Mouse (Mus musculus): Measurements from ENCODE around the gene Erg28.

GRCm38 (mm10) chr12:85859511-85860189 is 35.3 kb upstream of the Erg28 start:
- no peak for TF ChIP-seq CTCF (IDR thresholded peaks at IDR 0.05; ENCODE audit: low read depth)
- TF ChIP-seq EP300 (optimal IDR thresholded peaks at IDR 0.05), result no peak
